Mouse (Mus musculus) liver, embryonic 14.5 days (tissue): ENCODE measurements around the gene Pla2g6. TPM values are rescaled to one million over a fixed set of nuclear protein-coding genes. Genes with fewer than 3 reads are reported as not detected.

Source experiments
- ATAC-seq: fragments of 200-750 bp; cut with Nextera tagmentation; 2 replicates; pipeline ENCODE4 v1.8.0; 2017; ENCODE audit warnings: moderate number of reproducible peaks, mild to moderate bottlenecking, moderate library complexity; ENCODE audit not compliant: insufficient read depth
- DNase-seq, 3 experiments: peaks; one replicate each; pipeline ENCODE4 v3.0.0-alpha.2; 2012 to 2013; ENCODE audit warnings: low read depth in 3 of 3, low spot score in 3 of 3
- H3K27ac ChIP-seq: fragments of 300-500 bp; sonication (generic); 2 replicates; pipeline ENCODE4 v1.5.1; 2014; ENCODE audit warnings: moderate library complexity, mild to moderate bottlenecking, control low read depth, inconsistent platforms
- H3K27me3 ChIP-seq: fragments of 300-500 bp; sonication (generic); 2 replicates; pipeline ENCODE4 v1.6.1; 2014; ENCODE audit warnings: mild to moderate bottlenecking, low read length, moderate library complexity; ENCODE audit not compliant: control insufficient read depth, insufficient read depth
- H3K36me3 ChIP-seq: fragments of 300-500 bp; sonication (generic); replicated peaks from 2 replicates; pipeline ENCODE4 v1.6.1; 2014; ENCODE audit warnings: low read depth; ENCODE audit not compliant: control insufficient read depth, insufficient read depth
- H3K4me1 ChIP-seq, 2 experiments: fragments of 200-500 bp in 1 of 2; fragments of 300-500 bp in 1 of 2; sonication (generic) in 1 of 2; replicated peaks; 2 replicates each; pipeline ENCODE4 v1.6.1; 2012 to 2014; ENCODE audit warnings: antibody characterized with exemption in 1 of 2, inconsistent platforms in 1 of 2, low read length in 1 of 2; ENCODE audit not compliant: control insufficient read depth in 2 of 2, insufficient read depth in 2 of 2
- H3K4me2 ChIP-seq: fragments of 300-500 bp; sonication (generic); 2 replicates; pipeline ENCODE4 v1.6.1; 2014; ENCODE audit warnings: low read depth, mild to moderate bottlenecking, control low read depth, moderate library complexity
- H3K4me3 ChIP-seq, 2 experiments: fragments of 200-500 bp in 1 of 2; fragments of 300-500 bp in 1 of 2; sonication (generic) in 1 of 2; 2 replicates each; pipeline ENCODE4 v1.5.1; 2012 to 2014; ENCODE audit warnings: low read depth in 2 of 2, low read length in 2 of 2, mild to moderate bottlenecking in 2 of 2, control low read depth in 1 of 2, inconsistent platforms in 1 of 2, moderate library complexity in 1 of 2; ENCODE audit not compliant: insufficient read depth in 1 of 2
- H3K9ac ChIP-seq: fragments of 300-500 bp; sonication (generic); replicated peaks from 2 replicates; pipeline ENCODE4 v1.6.1; 2014; ENCODE audit warnings: mild to moderate bottlenecking, control low read depth, moderate library complexity
- H3K9me3 ChIP-seq: fragments of 300-500 bp; sonication (generic); 2 replicates; pipeline ENCODE4 v1.6.1; 2016; ENCODE audit warnings: low read length, mixed read lengths; ENCODE audit not compliant: control insufficient read depth
- CTCF ChIP-seq: IDR thresholded peaks from 2 replicates; pipeline ENCODE4 v1.5.1; 2016; ENCODE audit warnings: antibody characterized with exemption, low read depth, control low read depth
- EP300 ChIP-seq: IDR thresholded peaks from 2 replicates; pipeline ENCODE4 v1.6.1; 2016; ENCODE audit warnings: antibody characterized with exemption, low read depth
- WGBS: fragments of 180-500 bp; shearing (Covaris S2); extraction: QIAGEN DNeasy Blood & Tissue Kit; methylation state at CpG from one replicate; pipeline ENCODE4 v1.1.7; 2014; ENCODE audit not compliant: insufficient replicate concordance; 5-methylcytosine and 5-hydroxymethylcytosine counted together
- polyA plus RNA-seq, 2 experiments: library from polyadenylated mRNA; depleted of rRNA in 1 of 2; stranded (reverse) in 1 of 2; unstranded in 1 of 2; fragments of >200 nt; fragmentation: Nextera tagmentation in 1 of 2; extraction: Ambion mirVana in 1 of 2; gene quantifications; 2 replicates each; pipeline versions ENCODE4 v1.2.1 to v1.2.3; 2012 to 2014

The Pla2g6 gene
- polyA plus RNA-seq, 2 experiments, result 7.9 to 10.5 TPM

- DNase-seq (no peak), ATAC-seq (no peak)
These were observed 65.8 kb downstream of the Pla2g6 start for GRCm38 (mm10) chr15:79262375-79262774.

GRCm38 (mm10) chr15:79261757-79262156, 66.4 kb downstream of the Pla2g6 start:
- no peak overlapping the region for H3K9ac ChIP-seq
- H3K4me3 ChIP-seq, result peak overlapping the region in 1 of 2 experiments; percentile 47; a peak in 2 of 4 replicates
- peaks cover 39% of the 10 kb centered on the region for H3K27me3 ChIP-seq
- ATAC-seq (no peak), DNase-seq (no peak)
- peak overlapping the region; percentile 63 for H3K4me2 ChIP-seq
- H3K4me1 ChIP-seq, result no peaks in the 10 kb centered on the region
- no peak overlapping the region for H3K27ac ChIP-seq
- no peak for TF ChIP-seq CTCF
- TF ChIP-seq EP300, result no peak
- H3K9me3 ChIP-seq, result no peaks in the 10 kb centered on the region
- under 1% methylated on average over 21 of the region's 28 CpGs for WGBS
- no peaks in the 10 kb centered on the region for H3K36me3 ChIP-seq

More at GRCm38 (mm10) chr15:79262375-79262774, 65.8 kb downstream of the Pla2g6 start:
- Histone ChIP-seq H3K4me3 (no peak overlapping the region), H3K9me3 (no peaks in the 10 kb centered on the region), H3K36me3 (no peaks in the 10 kb centered on the region), H3K27me3 (peaks cover 39% of the 10 kb centered on the region), H3K4me2 (no peak overlapping the region), H3K4me1 (no peaks in the 10 kb centered on the region), H3K9ac (no peak overlapping the region), H3K27ac (no peak overlapping the region)
- no peak for TF ChIP-seq EP300
- TF ChIP-seq CTCF, result peak; percentile 41; the same call in 1 of the 2 replicates
- 19% methylated on average over 13 of the region's 13 CpGs for WGBS

- DNase-seq, result no peak
- no peaks in the 10 kb centered on the region for H3K36me3 ChIP-seq
- peaks cover 39% of the 10 kb centered on the region for H3K27me3 ChIP-seq
- no peak overlapping the region for H3K27ac ChIP-seq
- WGBS, result under 1% methylated on average over 61 of the region's 62 CpGs
- no peaks in the 10 kb centered on the region for H3K4me1 ChIP-seq
- TF ChIP-seq CTCF (no peak), EP300 (no peak)
- no peak for ATAC-seq
- H3K4me2 ChIP-seq, result peak overlapping the region; percentile 63
- H3K9ac ChIP-seq, result no peak overlapping the region
- no peaks in the 10 kb centered on the region for H3K9me3 ChIP-seq
- peak overlapping the region; percentile 23 to 47 for H3K4me3 ChIP-seq
These were observed 67.0 kb downstream of the Pla2g6 start for GRCm38 (mm10) chr15:79261095-79261725.

GRCm38 (mm10) chr15:79258521-79258920, 69.7 kb downstream of the Pla2g6 start:
- Histone ChIP-seq H3K9ac (no peak overlapping the region), H3K4me2 (no peak overlapping the region), H3K4me1 (no peaks in the 10 kb centered on the region), H3K27ac (no peak overlapping the region), H3K9me3 (no peaks in the 10 kb centered on the region), H3K36me3 (no peaks in the 10 kb centered on the region), H3K4me3 (no peak overlapping the region), H3K27me3 (peaks cover 50% of the 10 kb centered on the region)
- 28% methylated on average over 17 of the region's 17 CpGs for WGBS
- no peak for DNase-seq
- ATAC-seq, result no peak
- TF ChIP-seq CTCF (no peak), EP300 (no peak)

GRCm38 (mm10) chr15:79254661-79255060, 73.5 kb downstream of the Pla2g6 start, which contains the start of gene Slc16a8:
Slc16a8 (minus strand) TSS chr15:79254761.
- H3K4me3 ChIP-seq, result no peak within 1 kb of the TSS
- H3K27ac ChIP-seq, result no peak within 1 kb of the TSS
- DNase-seq (no peak), ATAC-seq (no peak)
- TF ChIP-seq EP300, result no peak
- peaks cover 43% of the 10 kb centered on the region for H3K27me3 ChIP-seq
- no peaks in the 10 kb centered on the region for H3K36me3 ChIP-seq
- H3K4me2 ChIP-seq, result no peak within 1 kb of the TSS
- H3K4me1 ChIP-seq, result no peaks in the 10 kb centered on the region
- 22% methylated on average over 3 of the region's 3 CpGs for WGBS
- no peak within 1 kb of the TSS for H3K9ac ChIP-seq
- H3K9me3 ChIP-seq, result no peaks in the 10 kb centered on the region
